Mouse (Mus musculus) common myeloid progenitor, adult 5-6 weeks (primary cell): ENCODE data around the gene Mast4. TPM values are rescaled to one million over a fixed set of nuclear protein-coding genes. Genes with fewer than 3 reads are reported as not detected.

Source experiments
- ATAC-seq: replicated peaks from 2 replicates; pipeline ENCODE4 v1.8.0; 2016; ENCODE audit warnings: low read depth, mild to moderate bottlenecking, moderate TSS enrichment, inconsistent platforms; ENCODE audit not compliant: poor library complexity, severe bottlenecking
- total RNA-seq: library from RNA; stranded (forward); fragments of 200-1000, 187-1606 nt; gene quantifications from 2 replicates; pipeline ENCODE4 v1.2.3, GENCODE M21; 2017

Mast4 gene
- total RNA-seq, 1 experiment from 2014 or later: 19.1 TPM

DNA sequence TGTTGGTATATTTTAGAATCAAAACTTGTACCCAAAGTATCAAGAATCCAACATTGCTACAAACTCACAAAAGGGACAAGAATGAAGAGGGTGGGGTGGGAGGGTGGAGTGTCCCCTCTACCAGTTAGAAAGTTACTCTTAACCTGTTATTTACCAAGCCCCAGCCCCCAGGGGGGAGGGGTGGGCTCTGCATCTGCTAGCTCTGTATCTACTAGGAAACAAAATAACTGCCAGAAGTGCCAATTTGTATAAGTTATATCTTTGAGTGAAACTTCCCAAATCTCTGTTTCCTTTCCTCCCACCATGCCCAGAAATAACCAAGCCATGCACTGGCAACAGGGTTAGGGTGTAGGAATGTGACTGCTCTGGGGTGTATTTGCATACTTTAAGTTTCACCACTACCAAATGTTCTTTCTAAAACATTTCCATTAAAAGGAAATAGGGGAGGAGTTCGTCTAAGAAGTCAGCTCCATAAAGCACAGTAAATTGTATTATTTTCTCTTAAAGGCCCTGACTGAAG is 130.9 kb downstream of the Mast4 start:
- no peak for ATAC-seq

DNA sequence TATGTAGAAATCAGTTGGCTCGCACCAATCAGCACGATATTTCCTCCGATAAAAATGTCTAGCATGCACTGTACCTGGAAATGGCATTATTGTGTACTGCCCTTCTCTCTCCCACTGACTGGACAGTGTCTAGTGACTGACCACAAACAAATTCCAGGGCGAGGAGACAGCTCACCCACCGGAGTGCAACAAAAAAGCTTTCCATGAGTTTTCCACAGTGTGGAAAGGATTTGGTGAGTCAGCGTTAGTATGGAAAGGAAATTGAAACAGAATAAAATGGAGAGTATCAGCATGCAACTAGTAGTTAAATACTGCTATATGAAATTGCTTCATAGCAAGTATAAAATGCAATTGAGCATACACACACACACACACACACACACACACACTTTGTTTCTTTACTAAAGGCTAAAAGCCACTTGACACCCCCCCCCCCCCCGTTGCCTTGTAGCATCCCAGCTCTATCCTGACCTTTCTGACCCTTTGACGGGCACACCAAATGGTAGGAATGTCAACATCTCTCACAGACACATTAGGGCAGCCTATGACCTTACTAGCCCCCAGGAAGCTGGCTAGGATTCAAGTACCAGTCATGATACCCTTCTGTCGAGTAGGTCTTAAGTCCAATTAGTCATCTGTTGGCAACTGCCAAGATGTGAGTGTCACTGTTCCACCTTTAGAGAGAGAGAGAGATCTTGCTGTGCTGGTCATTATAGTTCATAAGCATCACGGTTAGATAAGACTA is 133.1 kb downstream of the Mast4 start:
- ATAC-seq: no peak

DNA sequence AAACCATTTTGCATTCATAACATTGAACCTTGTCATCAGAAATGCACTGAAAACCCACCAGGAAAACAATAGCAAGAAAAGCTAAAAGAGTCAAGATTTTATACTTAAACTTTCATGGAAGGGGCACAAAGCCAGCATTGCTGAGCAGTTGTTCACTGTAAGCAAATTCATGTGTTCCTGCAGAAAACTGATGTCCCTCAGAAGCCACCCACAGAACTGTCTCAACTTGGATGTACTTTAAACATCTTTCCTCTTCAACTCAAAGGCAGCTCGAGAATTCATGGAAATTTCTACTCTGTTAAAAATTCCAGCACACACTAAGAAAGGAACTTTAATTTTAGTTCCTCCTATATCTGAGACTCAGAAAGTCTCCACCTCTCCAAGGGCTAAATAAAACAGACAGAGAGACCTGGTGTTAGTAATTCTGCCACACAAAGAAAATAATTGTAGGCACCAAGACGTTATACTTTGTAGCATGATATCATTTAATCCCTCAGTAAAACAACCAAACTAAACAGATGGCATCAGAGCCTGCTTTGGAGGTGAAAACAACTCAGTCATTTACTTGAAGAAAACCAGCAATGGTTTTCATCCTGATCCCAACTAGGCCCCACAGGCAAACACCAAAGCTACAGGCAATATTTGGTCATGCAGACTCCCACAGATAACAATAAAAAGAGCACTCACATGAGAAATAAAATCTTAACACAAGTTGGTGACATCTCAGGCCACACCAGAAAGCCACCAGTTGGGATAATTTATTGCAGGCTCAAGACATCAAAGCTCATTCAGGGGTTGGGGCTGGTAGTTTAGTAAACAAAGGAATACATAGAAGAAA is 134.3 kb downstream of the Mast4 start:
- ATAC-seq: no peak

DNA sequence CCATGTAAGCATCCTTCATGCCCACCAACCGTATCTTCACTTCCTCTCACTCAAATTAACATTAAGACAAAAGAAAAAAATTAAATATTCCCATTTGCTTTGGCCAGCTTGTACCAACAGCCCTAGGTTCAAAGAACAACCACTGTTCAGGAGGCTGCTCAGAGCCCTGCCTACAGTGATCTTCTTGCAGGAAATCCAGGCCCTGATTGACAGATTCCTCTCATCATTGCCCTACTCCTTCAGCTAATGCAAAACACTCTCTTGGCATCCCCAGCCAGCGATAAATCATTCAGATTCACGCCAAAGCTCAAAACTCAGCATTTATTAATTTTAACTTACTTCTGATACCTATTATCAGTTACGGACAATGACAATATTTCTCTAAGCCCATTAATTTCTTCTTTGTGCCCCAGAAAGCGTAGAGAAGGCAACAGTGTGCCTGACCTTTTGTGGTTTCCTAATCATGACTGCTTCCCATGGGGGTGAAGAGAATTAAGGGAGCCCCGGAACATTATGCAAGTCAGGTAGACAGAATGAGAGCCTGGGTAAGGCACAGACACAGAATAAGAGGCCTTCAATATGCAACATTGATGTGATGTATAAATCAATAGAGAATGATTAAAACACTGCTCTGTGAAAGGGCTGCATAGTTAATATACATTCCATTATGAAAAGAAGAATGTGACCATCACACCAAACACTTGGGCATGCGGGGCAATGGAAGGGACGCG is 135.9 kb downstream of the Mast4 start:
- no peak for ATAC-seq

DNA sequence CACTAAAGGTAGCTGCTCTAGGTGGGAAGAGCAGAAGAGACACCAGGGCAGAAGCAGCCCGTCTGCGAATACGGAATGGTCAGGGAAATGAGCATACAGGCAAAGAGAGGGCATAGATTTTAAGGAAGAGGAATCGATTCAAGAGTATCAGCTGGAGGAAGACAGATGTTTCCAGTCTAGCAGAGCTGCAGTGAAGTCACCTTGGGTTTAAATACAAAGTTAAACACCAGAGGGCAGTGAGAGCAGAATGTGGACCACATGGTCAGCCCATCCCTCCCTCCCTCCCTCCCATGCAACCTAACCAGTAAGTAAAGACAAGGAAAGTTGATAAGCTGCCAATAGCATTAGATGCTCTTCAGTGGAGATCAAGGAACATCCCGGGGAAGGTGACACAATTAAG is 138.0 kb downstream of the Mast4 start:
- peak; percentile 54 for ATAC-seq

DNA sequence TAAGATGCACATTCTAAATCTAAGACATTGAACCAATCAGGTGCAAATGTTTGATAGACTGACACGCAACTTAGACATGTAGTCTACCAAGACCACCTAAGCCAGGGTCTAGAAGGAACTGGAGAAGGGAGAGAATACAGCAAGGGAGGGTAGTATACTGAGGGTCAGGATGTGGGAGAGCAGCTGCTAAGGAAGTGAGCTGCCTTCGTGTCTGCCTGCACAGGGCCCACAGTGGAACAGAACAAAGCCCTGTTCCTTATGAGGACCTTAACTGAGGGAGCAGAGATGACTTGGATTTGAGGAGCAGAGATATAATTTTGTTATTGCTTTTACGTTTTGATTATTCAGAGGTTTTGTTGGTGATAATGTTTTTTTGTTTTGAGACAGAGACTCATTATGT is 138.4 kb downstream of the Mast4 start:
- no peak for ATAC-seq

DNA sequence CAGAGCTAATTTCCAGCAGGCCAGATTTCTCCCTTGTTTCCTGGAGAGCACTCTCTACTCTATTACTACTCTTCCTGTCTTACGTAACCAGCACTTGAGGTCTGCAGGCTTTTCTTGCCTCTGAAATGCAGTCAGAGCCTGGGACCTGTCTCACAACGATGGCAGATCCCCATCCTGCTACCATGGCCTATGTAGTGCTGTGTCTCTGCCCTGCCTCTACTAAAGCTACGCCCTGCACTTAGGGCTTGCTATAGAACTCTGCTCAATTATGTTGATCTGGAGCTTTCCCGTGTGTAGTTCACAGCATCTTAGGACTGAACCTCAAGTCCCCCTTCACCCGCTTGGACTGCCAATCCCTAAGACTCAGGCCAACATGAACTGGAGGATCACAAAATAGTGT is 150.7 kb downstream of the Mast4 start:
- no peak for ATAC-seq

DNA sequence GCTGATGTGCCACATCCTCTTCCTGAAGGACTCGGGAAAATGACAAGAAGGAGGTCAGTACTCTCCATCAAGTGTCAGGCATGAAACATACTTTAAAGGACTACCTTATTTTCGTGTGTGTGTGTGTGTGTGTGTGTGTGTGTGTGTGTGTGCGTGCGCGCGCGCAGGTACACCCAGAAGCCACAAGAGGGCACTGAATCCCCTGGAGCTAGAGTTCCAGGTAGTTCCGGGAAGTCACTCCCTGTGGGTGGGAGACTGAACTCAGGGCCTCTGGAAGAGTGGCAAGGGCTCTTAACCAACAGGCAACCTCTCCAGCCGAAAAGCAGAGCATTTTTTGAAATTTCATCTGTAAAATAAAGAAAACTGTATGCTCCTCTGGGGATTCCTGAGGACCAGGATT is 152.5 kb downstream of the Mast4 start:
- no peak for ATAC-seq

DNA sequence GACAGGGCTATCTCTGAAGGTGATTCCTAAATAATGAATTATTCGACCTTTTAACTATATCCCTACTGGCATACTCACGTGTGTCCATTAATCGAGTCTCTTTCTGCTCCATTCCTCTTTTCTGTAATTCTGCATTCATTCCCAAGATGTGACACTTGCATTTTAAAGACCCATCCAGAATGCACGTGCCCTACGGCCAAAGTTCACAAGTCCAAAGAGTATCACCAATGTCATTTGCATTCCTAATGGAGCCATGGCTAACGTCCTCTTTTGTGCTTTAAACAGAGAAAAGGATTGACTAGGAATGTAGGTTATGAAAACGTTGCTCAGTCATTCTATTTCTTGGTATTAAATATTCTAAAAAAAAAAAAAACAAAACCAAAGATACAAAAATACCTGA is 157.4 kb downstream of the Mast4 start:
- no peak for ATAC-seq

DNA sequence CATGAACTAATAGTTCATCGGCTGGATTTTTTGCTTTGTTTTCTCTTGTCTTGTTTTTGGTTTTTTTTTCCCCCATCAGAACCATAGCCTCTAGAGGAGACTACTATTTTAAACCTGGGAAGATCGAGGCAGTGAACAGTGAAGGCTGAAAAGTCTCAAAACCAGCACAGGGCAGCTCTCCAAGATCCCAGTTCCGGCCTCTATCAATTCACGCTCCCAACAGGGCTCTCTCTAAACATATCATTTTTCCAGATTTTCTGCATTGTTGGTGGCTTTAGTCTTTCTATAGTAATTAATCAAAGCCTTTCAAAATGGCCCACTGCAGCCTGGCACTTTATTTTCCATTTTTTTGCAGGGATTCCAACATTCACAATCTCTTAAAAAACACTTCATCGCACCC is 159.9 kb downstream of the Mast4 start:
- no peak for ATAC-seq

DNA sequence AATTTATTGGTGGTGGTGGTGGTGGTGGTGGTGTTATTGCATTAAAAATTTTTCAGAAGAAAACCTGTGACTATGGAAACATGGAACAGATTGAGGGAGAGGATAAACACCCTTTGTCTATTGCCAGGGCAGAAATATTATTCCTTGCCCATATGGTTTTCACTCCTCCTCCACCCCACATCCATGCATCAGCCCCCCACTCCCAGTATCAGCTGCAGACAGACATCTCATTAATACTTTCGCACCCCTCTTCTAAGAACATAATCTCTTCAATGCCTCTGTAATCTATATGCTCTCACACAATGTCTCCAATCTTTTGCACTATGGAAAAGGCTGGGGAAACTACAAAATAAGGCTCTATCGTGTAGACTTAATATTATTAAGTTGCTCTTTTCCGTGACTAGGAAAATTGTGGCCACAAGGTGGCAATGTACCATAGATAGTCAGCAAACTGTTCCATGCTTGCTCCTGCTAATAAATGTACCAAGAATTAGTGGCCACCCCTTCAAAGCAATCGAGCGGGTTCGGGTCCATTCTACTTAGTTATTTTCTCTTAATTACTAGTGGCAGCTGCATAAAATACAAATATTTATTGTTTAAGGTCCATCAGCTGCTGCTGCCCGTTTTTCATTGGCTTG is 160.6 kb downstream of the Mast4 start:
- peak; percentile 69; the same call in 1 of the 2 replicates for ATAC-seq

DNA sequence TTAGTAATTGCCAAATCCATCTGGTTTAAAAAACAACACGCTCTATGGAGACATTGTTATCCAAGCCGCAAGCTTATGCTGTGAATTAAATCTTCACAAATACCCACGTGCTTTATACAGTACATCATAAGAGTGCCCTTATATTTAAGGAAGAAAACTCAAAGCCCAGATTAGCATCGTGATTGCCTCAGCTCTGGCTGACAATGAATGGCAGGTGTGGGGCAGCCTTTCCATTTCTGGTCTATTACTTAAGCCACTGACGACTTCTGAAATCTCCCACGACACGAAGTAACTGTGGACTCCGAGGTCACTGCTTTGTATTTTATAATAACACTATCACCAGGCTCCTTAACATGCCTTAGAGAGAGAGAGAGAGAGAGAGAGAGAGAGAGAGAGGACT is 182.4 kb downstream of the Mast4 start:
- ATAC-seq: no peak

DNA sequence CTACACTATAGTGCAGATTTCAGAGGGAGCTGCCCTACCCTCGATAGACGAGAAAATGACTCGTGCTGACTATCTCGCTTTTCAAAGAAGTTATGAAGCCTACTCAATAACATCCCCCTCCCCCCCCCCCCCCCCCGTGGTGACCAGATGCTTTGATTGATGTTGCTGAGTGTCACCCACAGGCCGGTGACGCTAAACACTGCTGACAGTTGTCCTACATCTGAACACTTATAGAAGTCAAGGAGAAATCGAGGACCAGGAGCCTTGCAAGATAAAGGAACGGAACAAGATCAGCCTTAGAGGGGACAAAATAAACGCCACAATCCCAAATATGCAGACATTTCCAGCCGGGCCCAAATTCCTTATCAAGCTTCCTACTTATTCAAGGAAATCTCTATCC is 183.1 kb downstream of the Mast4 start:
- no peak for ATAC-seq

DNA sequence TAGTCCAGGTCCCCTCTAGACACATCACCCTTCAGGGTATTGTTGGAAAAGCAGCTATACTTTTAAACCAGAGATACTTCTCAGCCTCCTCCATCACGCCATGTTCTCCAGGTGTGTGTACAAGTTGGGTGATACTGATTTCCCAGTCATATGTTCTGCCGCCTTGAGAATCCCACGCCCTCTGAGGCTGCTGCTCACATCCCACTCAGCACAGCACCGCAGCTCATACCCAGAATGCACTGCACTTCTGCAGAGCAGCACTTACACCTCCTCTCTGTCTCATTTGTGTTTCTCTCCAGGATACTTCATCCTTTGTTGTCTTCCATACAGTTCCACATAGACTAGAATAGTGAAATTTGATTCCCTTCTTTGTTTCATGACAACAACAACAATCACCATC is 183.6 kb downstream of the Mast4 start:
- ATAC-seq: no peak

DNA sequence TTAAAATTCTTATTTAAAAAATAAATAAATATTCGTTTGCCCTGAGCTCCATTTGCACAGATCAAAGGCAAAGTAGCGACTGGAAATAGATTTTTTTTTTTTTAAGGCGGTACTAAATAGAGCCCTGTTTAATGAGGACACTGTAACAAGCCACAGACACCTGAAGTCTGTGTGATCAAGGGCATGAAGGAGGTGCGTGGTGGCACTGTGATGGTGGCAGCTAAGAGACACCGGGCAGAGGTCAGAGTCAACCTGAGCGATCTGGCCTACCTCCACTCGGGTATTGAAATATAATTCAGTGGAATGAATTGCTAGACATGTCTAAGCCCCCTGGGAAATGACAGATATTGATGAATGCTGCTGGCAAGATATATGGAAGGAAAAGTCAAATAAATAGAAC is 184.9 kb downstream of the Mast4 start:
- no peak for ATAC-seq

DNA sequence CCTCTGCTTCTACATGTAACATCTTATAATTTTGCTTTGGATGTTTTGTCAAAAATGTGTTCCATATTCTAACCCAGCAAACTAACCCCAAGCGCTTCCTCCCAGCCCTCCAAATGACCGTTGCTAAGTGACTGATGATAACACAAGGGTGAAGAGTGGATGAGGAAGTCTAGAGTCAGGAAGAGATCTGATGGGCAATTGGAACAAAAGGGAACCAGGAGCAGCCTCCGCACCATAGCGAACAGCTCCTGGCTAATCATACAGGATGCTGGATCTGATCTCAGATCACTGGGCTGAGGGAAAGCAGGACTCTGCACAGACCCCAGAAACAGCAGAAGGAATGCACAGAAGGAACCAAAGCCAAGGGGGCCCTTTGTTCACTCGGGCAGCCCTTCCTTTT is 190.0 kb downstream of the Mast4 start:
- peak; percentile 89 for ATAC-seq

DNA sequence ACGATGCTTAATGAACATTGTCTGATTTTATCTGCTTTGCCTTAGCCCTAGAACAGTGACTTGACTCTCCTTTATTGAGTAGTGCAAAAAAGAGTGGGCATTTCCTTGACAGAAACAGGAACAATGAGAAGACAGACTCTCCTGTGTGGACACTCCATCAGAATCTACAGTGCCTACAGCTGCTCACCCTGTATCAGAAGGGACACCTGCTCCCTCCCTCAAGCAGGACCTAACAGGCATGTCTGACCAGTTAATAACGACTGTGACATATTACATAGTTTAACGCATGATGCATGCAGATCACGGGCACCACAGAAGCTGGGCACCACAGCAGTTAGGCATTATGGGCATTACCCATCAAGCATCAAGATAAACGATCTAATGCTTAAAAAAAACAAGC is 193.0 kb downstream of the Mast4 start:
- no peak for ATAC-seq

DNA sequence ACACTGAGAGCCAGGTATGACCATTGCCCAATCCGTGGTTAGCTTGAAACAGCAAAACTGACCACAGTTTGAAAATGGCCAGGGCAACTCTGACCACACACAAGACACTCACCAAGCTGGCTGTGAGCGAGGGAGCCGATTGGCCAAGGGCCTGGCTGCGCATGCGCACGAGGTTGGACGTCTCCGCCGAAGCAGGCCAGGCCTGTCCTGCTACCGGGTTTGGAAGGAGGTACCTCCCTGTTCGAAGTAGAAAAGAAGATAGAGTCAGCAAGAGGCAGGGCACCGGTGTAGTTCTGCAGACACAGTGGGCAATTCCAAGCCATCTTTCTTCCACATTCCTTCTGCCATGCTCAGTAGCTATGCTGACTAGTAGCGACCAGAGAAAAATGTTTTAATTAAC is 194.2 kb downstream of the Mast4 start:
- no peak for ATAC-seq

DNA sequence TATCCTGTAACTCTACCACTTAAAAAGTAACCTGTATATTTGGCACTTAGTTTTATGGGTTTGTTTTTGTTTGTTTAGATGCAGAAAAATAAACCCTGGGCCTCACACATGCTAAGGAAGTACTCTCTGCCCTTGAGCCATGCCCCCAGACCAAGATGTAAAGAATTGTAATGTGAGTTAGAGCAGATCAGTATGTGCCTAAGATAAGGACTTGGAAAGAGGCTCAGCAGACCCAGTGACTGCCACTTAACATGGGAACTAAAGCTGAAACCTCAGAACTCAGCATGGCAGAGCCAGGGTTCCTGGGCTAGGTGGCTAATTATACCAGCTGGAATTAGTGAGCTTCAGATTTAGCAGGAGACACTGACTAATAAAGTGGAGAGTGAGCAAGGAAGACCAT is 196.0 kb downstream of the Mast4 start:
- no peak for ATAC-seq

DNA sequence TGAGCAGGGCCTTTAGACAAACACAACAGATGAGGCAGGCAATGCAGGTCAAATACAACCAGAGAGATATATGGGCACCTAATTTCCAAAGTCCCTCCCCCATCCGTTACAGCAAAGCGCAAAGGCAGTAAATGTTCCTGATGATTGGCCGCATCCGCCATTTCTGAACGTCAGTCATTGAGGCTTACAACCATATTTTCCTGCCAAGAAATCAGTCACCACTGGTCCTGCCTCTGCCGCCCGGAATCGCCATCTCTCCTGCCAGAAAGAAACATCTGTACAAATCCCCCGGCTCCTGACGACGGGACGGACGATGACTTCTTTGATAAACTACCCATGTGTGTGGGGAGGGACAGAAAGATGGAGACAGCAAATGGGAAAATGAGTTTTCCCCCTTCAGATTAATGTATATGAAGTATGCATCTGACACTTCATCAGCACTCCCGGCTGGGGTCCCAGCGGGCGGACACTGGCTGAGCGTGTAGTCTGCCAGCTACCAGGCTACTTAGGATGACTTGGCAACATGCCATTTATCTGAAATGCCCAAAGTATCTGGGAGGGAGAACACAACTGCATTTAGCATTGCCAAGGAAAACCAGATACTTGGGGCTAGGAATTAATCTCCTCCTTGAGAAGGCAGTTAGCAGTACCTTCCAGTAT is 198.9 kb downstream of the Mast4 start:
- ATAC-seq: no peak
